Mouse (Mus musculus) stomach, embryonic 14.5 days (tissue): ENCODE data around the gene Aplp1. TPM values are rescaled to one million over a fixed set of nuclear protein-coding genes. Genes with fewer than 3 reads are reported as not detected.
A peak's percentile ranks its signal among the peaks of the same experiment; 100 is the strongest.

Experiments
- ATAC-seq: fragments of 200-750 bp; cut with Nextera tagmentation; 2 replicates; pipeline ENCODE4 v1.8.0; 2017; ENCODE audit warnings: low read depth, moderate TSS enrichment; ENCODE audit not compliant: insufficient number of reproducible peaks, insufficient read depth, low FRiP score
- H3K27ac ChIP-seq: fragments of 300-500 bp; sonication (generic); 2 replicates; pipeline ENCODE4 v1.5.1; 2014; ENCODE audit warnings: mild to moderate bottlenecking, low read length, moderate library complexity, mixed read lengths
- H3K27me3 ChIP-seq: fragments of 300-500 bp; sonication (generic); 2 replicates; pipeline ENCODE4 v1.6.1; 2014; ENCODE audit warnings: low read length, control low read depth, mixed read lengths; ENCODE audit not compliant: control insufficient read depth, insufficient read depth
- H3K36me3 ChIP-seq: fragments of 300-500 bp; sonication (generic); 2 replicates; pipeline ENCODE4 v1.6.1; 2014; ENCODE audit warnings: mild to moderate bottlenecking, control low read depth, low read length, moderate library complexity, mixed read lengths; ENCODE audit not compliant: control insufficient read depth, insufficient read depth
- H3K4me1 ChIP-seq: fragments of 300-500 bp; sonication (generic); 2 replicates; pipeline ENCODE4 v1.6.1; 2014; ENCODE audit warnings: low read length, control low read depth, mixed read lengths; ENCODE audit not compliant: control insufficient read depth, insufficient read depth
- H3K4me2 ChIP-seq: fragments of 300-500 bp; sonication (generic); replicated peaks from 2 replicates; pipeline ENCODE4 v1.6.1; 2014; ENCODE audit warnings: low read depth, low read length, control low read depth
- H3K4me3 ChIP-seq: fragments of 300-500 bp; sonication (generic); 2 replicates; pipeline ENCODE4 v1.5.1; 2014; ENCODE audit warnings: low read depth, low read length, control low read depth
- H3K9ac ChIP-seq: fragments of 300-500 bp; sonication (generic); replicated peaks from 2 replicates; pipeline ENCODE4 v1.6.1; 2014; ENCODE audit warnings: low read depth, mild to moderate bottlenecking, control low read depth, low read length, moderate library complexity, mixed read lengths
- H3K9me3 ChIP-seq: fragments of 300-500 bp; sonication (generic); 2 replicates; pipeline ENCODE4 v1.6.1; 2016; ENCODE audit warnings: low read depth, low read length, control low read depth; ENCODE audit not compliant: control insufficient read depth
- WGBS: fragments of 180-500 bp; shearing (Covaris S2); extraction: QIAGEN DNeasy Blood & Tissue Kit; methylation state at CpG from one replicate; pipeline ENCODE4 v1.1.7; 2014; 5-methylcytosine and 5-hydroxymethylcytosine counted together
- polyA plus RNA-seq: library from polyadenylated mRNA; unstranded; fragments of >200 nt; fragmentation: Nextera tagmentation; extraction: Ambion mirVana; gene quantifications from 2 replicates; pipeline ENCODE4 v1.2.1, GENCODE M21; 2014

Aplp1 gene
- polyA plus RNA-seq, 1 experiment from 2014 or later = 37.4 TPM

DNA sequence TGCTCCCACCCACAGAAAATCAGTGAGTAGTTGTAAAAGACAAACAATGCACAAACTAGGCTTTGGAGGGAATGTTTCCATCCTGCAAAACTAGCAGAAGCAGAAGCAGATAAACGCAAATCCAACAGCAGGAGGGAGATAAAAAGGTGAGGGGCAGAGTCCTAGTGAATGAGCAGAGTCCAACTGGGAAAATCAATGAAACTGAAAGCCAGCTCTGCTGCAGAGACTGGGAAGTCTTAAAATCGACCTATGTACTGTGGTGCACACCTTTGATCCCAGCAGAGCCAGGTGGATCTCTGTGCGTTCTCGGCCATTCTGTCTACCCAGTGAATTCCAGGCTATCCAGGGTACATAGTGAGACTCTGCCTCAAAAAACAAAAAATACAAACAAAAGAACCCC lies 29.7 kb upstream of the Aplp1 start:
- H3K4me3 ChIP-seq = no peak overlapping the region
- ATAC-seq = no peak

DNA sequence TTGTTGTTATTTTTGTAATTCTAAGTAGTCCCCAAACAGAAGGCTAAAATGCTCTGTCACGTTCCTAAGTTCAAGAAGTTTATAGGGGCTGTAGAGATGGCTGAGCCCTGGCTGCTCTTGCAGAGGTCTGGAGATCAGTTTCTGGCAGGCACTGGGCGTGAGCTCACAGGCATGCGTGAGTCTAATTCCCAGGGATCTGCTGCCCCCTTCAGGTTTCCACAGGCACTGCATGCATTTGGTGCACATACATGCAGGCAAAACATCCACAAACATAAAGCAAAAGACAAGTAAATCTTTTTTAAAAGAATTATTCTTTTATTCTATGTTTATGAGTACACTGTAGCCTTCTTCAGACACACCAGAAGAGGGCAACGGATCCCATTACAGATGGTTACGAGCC lies 27.1 kb upstream of the Aplp1 start:
- Histone ChIP-seq H3K9ac (no peak overlapping the region), H3K36me3 (no peaks in the 10 kb centered on the region)

More for the DNA sequence above, 29.7 kb upstream of the Aplp1 start:
- H3K4me1 ChIP-seq = peaks cover 5% of the 10 kb centered on the region; the same call in 1 of the 2 replicates
- no peaks in the 10 kb centered on the region for H3K36me3 ChIP-seq
- no peak overlapping the region for H3K9ac ChIP-seq
- no peak overlapping the region for H3K4me2 ChIP-seq
- H3K27me3 ChIP-seq = no peaks in the 10 kb centered on the region
- no peak overlapping the region for H3K27ac ChIP-seq
- peaks cover 3% of the 10 kb centered on the region; the same call in 1 of the 2 replicates for H3K9me3 ChIP-seq
- WGBS = 61% methylated on average over 4 of the region's 4 CpGs

DNA sequence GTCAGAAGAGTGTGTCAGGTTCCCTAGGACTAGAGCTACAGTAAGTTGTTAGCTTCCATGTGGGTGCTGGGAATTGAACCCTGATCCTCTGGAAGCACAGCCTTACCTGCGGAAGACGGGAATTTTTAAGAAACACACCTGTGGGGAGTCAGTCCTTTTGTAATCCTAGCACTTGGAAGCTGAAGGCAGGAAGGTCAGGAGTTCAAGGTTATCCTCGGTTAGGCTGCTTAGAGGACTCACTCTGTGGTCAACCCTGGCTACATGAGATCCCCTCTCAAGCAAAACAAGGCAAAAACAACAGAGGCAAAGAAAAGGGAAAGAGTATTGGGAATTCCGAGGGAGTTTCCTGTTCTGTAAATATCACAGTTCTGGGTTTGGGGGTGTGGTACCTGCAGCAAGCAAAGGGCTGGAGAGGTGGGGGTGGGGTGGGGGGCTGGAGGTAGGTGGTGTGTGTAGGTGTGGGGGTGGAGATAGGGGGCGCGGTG lies 19.5 kb upstream of the Aplp1 start:
- Histone ChIP-seq H3K4me2 (no peak overlapping the region), H3K9me3 (no peaks in the 10 kb centered on the region), H3K36me3 (no peaks in the 10 kb centered on the region), H3K4me1 (0 out of 2 replicates have a peak, but pooled peaks cover 4% of the 10 kb centered on the region), H3K4me3 (no peak overlapping the region), H3K27me3 (peaks cover 52% of the 10 kb centered on the region), H3K9ac (no peak overlapping the region), H3K27ac (no peak overlapping the region)
- 14% methylated on average over 6 of the region's 6 CpGs for WGBS
- ATAC-seq = no peak

More for the DNA sequence above, 27.1 kb upstream of the Aplp1 start:
- Histone ChIP-seq H3K9me3 (peaks cover 3% of the 10 kb centered on the region; the same call in 1 of the 2 replicates), H3K4me3 (no peak overlapping the region), H3K4me1 (peaks cover 2% of the 10 kb centered on the region; the same call in 1 of the 2 replicates), H3K27ac (no peak overlapping the region), H3K4me2 (no peak overlapping the region), H3K27me3 (0 out of 2 replicates have a peak, but pooled peaks cover under 1% of the 10 kb centered on the region)
- WGBS = 48% methylated on average over 5 of the region's 5 CpGs
- ATAC-seq = no peak

DNA sequence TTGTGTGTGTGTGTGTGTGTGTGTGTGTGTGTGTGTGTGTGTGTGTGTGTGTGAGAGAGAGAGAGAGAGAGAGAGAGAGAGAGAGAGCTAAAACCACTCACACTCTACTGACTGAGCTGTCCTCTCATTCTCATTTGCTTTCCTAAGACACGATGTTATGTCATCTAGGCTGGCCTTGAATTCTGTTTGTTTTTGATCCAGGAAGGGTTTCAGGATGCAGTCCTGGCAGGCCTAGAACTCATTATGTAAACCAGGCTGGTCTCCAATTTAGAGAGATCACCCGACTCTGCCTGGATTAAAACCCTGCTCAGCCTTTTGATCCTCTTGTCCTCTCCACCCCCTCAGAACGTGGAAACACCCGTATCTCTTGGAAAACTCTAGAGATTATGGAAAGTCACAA lies 18.7 kb upstream of the Aplp1 start:
- WGBS = 23% methylated on average over 4 of the region's 4 CpGs
- Histone ChIP-seq H3K36me3 (no peaks in the 10 kb centered on the region), H3K4me2 (no peak overlapping the region), H3K9me3 (no peaks in the 10 kb centered on the region), H3K27ac (no peak overlapping the region), H3K27me3 (peaks cover 59% of the 10 kb centered on the region), H3K4me3 (no peak overlapping the region), H3K9ac (no peak overlapping the region), H3K4me1 (0 out of 2 replicates have a peak, but pooled peaks cover 4% of the 10 kb centered on the region)
- ATAC-seq = no peak

DNA sequence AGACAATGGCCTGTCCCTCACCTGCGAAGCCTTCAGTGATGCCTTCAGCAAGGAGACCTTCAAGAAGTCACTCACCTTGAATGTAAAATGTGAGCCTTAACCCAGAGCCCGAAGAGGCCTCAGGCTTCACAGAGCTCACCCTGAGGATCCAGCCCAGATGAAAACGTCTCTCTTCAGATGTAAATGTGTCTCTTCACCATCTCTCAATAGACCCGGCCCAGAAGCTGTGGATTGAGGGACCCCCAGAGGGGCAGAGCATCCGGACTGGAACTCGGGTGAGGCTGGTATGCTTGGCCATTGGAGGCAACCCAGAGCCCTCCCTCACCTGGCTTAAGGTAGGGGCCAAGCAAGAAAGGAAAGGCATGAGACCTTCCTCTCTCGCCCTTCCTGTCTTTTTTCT lies 18.2 kb upstream of the Aplp1 start:
- Histone ChIP-seq H3K27ac (no peak overlapping the region), H3K4me2 (no peak overlapping the region), H3K36me3 (no peaks in the 10 kb centered on the region), H3K9me3 (no peaks in the 10 kb centered on the region), H3K4me1 (0 out of 2 replicates have a peak, but pooled peaks cover 4% of the 10 kb centered on the region), H3K27me3 (peaks cover 63% of the 10 kb centered on the region), H3K9ac (no peak overlapping the region), H3K4me3 (no peak overlapping the region)
- ATAC-seq = no peak
- WGBS = 35% methylated on average over 7 of the region's 7 CpGs

DNA sequence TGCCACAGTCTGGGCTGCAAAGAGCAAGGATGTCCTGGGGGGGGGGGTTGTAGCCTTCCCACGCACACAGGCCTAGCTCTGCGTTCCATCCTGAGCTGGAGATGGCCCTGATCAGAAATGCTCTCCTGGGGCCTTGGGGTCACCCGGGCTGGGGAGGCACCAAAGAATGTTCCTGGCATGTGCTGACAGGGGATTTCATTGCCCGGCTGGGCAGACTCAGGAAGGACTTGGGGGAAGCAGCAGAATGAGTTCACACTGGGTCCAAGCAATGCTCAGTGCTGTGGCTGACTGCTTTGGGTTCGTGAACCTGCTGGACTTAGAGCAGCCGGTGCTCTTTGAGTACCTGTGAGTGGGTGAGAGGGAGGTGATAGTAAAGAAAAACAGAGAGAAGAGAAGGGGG lies 14.1 kb upstream of the Aplp1 start:
- Histone ChIP-seq H3K9me3 (no peaks in the 10 kb centered on the region), H3K27me3 (peaks cover 76% of the 10 kb centered on the region), H3K36me3 (no peaks in the 10 kb centered on the region), H3K27ac (no peak overlapping the region), H3K4me3 (no peak overlapping the region), H3K4me1 (peaks cover 15% of the 10 kb centered on the region; the same call in 1 of the 2 replicates), H3K9ac (no peak overlapping the region), H3K4me2 (no peak overlapping the region)
- ATAC-seq = no peak
- 43% methylated on average over 6 of the region's 6 CpGs for WGBS

DNA sequence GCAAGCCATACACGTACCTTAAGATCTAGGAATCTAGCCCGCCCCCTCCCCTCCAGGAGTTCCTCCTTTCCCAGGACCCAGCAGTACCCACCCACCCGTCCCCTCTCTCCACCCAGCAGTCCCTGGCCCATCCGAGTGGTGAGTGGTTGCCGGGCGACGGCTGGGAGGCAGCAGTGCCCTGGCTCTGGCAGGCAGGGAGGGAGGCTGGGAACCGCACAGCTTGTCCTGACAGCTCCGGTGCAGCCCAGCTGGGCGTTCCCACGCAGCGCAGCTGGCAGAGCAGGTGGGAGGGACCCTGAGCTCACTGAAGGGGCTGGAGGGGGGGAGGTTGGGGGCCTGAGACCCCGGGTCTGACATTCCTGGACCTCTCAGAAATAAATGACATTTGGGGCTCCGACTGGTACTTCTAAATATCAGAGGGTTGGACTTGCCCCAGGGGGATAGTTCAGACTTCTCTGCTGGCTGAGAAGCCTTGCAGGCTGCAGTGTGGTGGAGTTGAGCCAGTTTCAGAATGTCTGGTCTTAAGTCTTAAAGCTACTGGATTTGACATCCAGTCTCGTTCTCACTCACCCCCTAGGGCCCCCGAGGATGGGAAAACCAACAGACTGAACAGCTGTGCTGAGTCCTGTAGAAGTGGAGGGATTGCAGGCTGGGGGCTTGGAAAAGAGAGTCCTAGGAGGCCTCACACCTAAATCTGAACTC lies 12.4 kb upstream of the Aplp1 start, which contains the start of the genes Kirrel2 and Nphs1:
TSS of gene Kirrel2 (minus strand) at position 62 of the 702 bp plus-strand sequence.
TSS of gene Nphs1 (plus strand) at position 687 of the 702 bp plus-strand sequence.
- WGBS = 3% methylated on average over 16 of the region's 16 CpGs
- Histone ChIP-seq H3K4me2 (peak within 1 kb of the TSS; percentile 32), H3K4me3 (peak within 1 kb of the TSS; percentile 17), H3K9me3 (no peaks in the 10 kb centered on the region), H3K4me1 (peaks cover 15% of the 10 kb centered on the region; the same call in 1 of the 2 replicates), H3K27me3 (peaks cover 82% of the 10 kb centered on the region), H3K36me3 (no peaks in the 10 kb centered on the region), H3K9ac (no peak within 1 kb of the TSS), H3K27ac (no peak within 1 kb of the TSS; the same call in 1 of the 2 replicates)
- ATAC-seq = peak; percentile 57; the same call in 1 of the 2 replicates

DNA sequence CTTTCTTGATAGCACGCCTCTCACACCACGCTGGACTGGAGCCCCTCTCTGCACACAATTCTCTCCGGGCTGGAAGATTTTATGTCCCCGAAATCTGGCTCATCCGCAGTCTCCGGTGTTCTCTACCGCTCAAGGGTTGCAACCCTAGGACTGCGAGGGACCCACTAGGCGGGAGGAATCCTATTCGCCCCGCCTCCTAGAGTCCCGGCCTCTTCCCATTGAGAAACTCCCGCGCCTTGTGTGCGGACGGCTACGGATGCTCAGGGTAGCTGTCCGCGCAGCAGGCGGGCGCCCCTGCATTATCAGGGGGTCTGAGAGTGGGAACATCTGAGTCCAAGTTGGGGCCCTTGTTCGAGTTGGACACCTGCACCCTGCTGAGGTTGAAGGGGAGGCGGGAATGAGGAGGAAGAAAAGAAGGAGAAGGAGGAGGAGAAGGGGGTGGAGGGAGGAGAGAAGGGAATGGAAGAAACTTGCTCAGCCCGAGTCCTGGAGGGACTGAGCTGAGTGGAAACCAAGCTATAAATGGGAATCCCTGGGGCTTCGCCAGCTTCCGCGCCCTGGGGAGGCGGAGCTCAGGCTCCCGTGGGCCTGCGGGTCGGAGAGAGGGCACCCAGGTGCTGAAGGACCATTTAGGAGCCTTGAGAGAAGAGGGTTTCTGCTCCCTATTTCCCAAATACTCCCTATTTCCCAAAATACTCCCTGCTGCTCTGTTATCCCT lies 11.7 kb upstream of the Aplp1 start:
- Histone ChIP-seq H3K9me3 (no peaks in the 10 kb centered on the region), H3K27ac (no peak overlapping the region), H3K4me2 (peak overlapping the region; percentile 32), H3K4me1 (peaks cover 15% of the 10 kb centered on the region; the same call in 1 of the 2 replicates), H3K27me3 (peaks cover 78% of the 10 kb centered on the region), H3K9ac (no peak overlapping the region), H3K4me3 (peak overlapping the region; percentile 17), H3K36me3 (no peaks in the 10 kb centered on the region)
- no peak for ATAC-seq
- WGBS = under 1% methylated on average over 31 of the region's 31 CpGs
